Comparison of ENCODE assay signal across 32 mouse cellular contexts in genomic region chr9:67050736-67051337, GRCm38 (mm10). TPM values are rescaled to one million over a fixed set of nuclear protein-coding genes. Genes with fewer than 3 reads are reported as not detected.
DNase-seq lines count a peak whose midpoint lies in the region; ATAC-seq and TF ChIP-seq lines count a peak whose summit lies in the region.
"Had no signal": no experiment of that assay in that cellular context is flagged by ENCODE, and none has a peak within 500 bp of the region (broad histone marks: within the 10 kb centered on the region; RNA-seq: fewer than 3 reads in every experiment).

No protein-coding gene starts in this region.

- TF ChIP-seq CTCF in heart, adult 2 months (IDR thresholded peaks at IDR 0.05): no peak
- TF ChIP-seq CTCF in embryonic fibroblast, embryonic 13.5 days (IDR thresholded peaks at IDR 0.05; ENCODE audit: borderline replicate concordance, insufficient read depth, low read length): no peak

- H3K9me3 ChIP-seq in embryonic facial prominence, embryonic 13.5 days: no peaks in the 10 kb centered on the region
- H3K9me3 ChIP-seq in embryonic facial prominence, embryonic 10.5 days: no peaks in the 10 kb centered on the region
- H3K9me3 ChIP-seq in heart, embryonic 15.5 days (replicated peaks): no peaks in the 10 kb centered on the region
- no peaks in the 10 kb centered on the region for H3K9me3 ChIP-seq in hindbrain, embryonic 11.5 days (ENCODE audit: control insufficient read depth, low read length)
- H3K9me3 ChIP-seq: embryonic facial prominence, embryonic 12.5 days; forebrain, embryonic 13.5 days; hindbrain, embryonic 15.5 days; limb, embryonic 10.5 days; limb, embryonic 15.5 days; liver, embryonic 13.5 days; neural tube, embryonic 15.5 days had no signal

- no peak for TF ChIP-seq EP300 in heart, adult 2 months (IDR thresholded peaks at IDR 0.05; ENCODE audit: insufficient read depth, low read depth, low read length)

- no peak for TF ChIP-seq POLR2A in heart, adult 2 months (IDR thresholded peaks at IDR 0.05; ENCODE audit: insufficient read depth, low read depth, low read length)
- TF ChIP-seq POLR2A in embryonic fibroblast, embryonic 13.5 days (IDR thresholded peaks at IDR 0.05; ENCODE audit: low read depth, low read length): peak; percentile 6; the same call in 1 of the 2 replicates

- no peak overlapping the region for H3K9ac ChIP-seq in embryonic facial prominence, embryonic 13.5 days
- no peak overlapping the region for H3K9ac ChIP-seq in heart, adult 2 months (ENCODE audit: low read depth, low read length)
- H3K9ac ChIP-seq in heart, embryonic 15.5 days: no peak overlapping the region
- no peak overlapping the region for H3K9ac ChIP-seq in hindbrain, embryonic 11.5 days (ENCODE audit: low read depth, low read length)
- H3K9ac ChIP-seq: embryonic facial prominence, embryonic 12.5 days; forebrain, embryonic 13.5 days; hindbrain, embryonic 15.5 days; limb, embryonic 15.5 days; liver, embryonic 13.5 days; neural tube, embryonic 15.5 days had no signal

- no peak overlapping the region for H3K4me2 ChIP-seq in embryonic facial prominence, embryonic 13.5 days
- no peak overlapping the region for H3K4me2 ChIP-seq in heart, embryonic 15.5 days
- H3K4me2 ChIP-seq in hindbrain, embryonic 11.5 days (replicated peaks; ENCODE audit: low read depth, low read length): no peak overlapping the region
- H3K4me2 ChIP-seq: forebrain, embryonic 13.5 days; hindbrain, embryonic 15.5 days; limb, embryonic 15.5 days; liver, embryonic 13.5 days; neural tube, embryonic 15.5 days had no signal

- no peak for DNase-seq in embryonic facial prominence, embryonic 10.5 days (ENCODE audit: low spot score)
- no peak for DNase-seq in heart, adult 2 months
- no peak for DNase-seq in heart, postnatal 36 days
- DNase-seq in heart, postnatal 4 days: no peak
- no peak for DNase-seq in hindbrain, embryonic 11.5 days (ENCODE audit: low spot score)
- DNase-seq: adrenal gland, adult 8-10 months; cerebellum, adult 2 months; cerebellum, postnatal 36 days; kidney, adult 8-10 months; kidney, postnatal 10 days; layer of hippocampus, adult 9-11 months; liver, embryonic 13.5 days; lung, adult 18-20 months; lung, postnatal 10 days; midbrain, embryonic 14.5 days; retina, postnatal 1 day; right cerebral cortex, postnatal 25 days; spleen, adult 18-20 months; thymus, adult 2 months; thymus, postnatal 36 days had no signal

- H3K36me3 ChIP-seq in embryonic facial prominence, embryonic 13.5 days: peaks cover 3% of the 10 kb centered on the region; the same call in 1 of the 2 replicates
- H3K36me3 ChIP-seq in embryonic facial prominence, embryonic 10.5 days (replicated peaks): no peaks in the 10 kb centered on the region
- H3K36me3 ChIP-seq in heart, adult 2 months (ENCODE audit: control insufficient read depth, insufficient read depth, low read length): peaks cover 2% of the 10 kb centered on the region; the same call in 1 of the 2 replicates
- no peaks in the 10 kb centered on the region for H3K36me3 ChIP-seq in heart, embryonic 15.5 days
- H3K36me3 ChIP-seq in hindbrain, embryonic 11.5 days (ENCODE audit: control insufficient read depth, insufficient read depth, low read length): no peaks in the 10 kb centered on the region
- H3K36me3 ChIP-seq: embryonic facial prominence, embryonic 12.5 days; G1E; hindbrain, embryonic 15.5 days; limb, embryonic 10.5 days; limb, embryonic 15.5 days; liver, embryonic 13.5 days; neural tube, embryonic 15.5 days had no signal

- 0 out of 2 replicates have a peak, but pooled peaks cover 3% of the 10 kb centered on the region for H3K27me3 ChIP-seq in embryonic facial prominence, embryonic 13.5 days
- H3K27me3 ChIP-seq in embryonic facial prominence, embryonic 10.5 days (replicated peaks; ENCODE audit: low read depth, poor library complexity, severe bottlenecking): peaks cover 56% of the 10 kb centered on the region
- H3K27me3 ChIP-seq in heart, adult 2 months (ENCODE audit: control insufficient read depth, insufficient read depth, low read length): peaks cover 2% of the 10 kb centered on the region; the same call in 1 of the 2 replicates
- no peaks in the 10 kb centered on the region for H3K27me3 ChIP-seq in heart, embryonic 15.5 days
- peaks cover 37% of the 10 kb centered on the region for H3K27me3 ChIP-seq in hindbrain, embryonic 11.5 days (ENCODE audit: control insufficient read depth, insufficient read depth, low read length)
- H3K27me3 ChIP-seq: embryonic facial prominence, embryonic 12.5 days; limb, embryonic 15.5 days had no signal

- 0 out of 2 replicates have a peak, but pooled peaks cover 2% of the 10 kb centered on the region for H3K79me2 ChIP-seq in heart, adult 2 months (replicated peaks; ENCODE audit: control insufficient read depth, insufficient read depth, low read length)

- H3K4me3 ChIP-seq in embryonic facial prominence, embryonic 13.5 days: no peak overlapping the region
- H3K4me3 ChIP-seq in embryonic facial prominence, embryonic 10.5 days: no peak overlapping the region
- no peak overlapping the region for H3K4me3 ChIP-seq in heart, adult 2 months
- H3K4me3 ChIP-seq in heart, embryonic 15.5 days: no peak overlapping the region
- no peak overlapping the region for H3K4me3 ChIP-seq in embryonic fibroblast, embryonic 13.5 days (ENCODE audit: insufficient read depth, low read length)
- no peak overlapping the region for H3K4me3 ChIP-seq in hindbrain, embryonic 11.5 days (ENCODE audit: low read depth, low read length)
- H3K4me3 ChIP-seq: embryonic facial prominence, embryonic 12.5 days; erythroblast, embryonic 14.5 days; forebrain, embryonic 13.5 days; hindbrain, embryonic 15.5 days; limb, embryonic 10.5 days; limb, embryonic 15.5 days; liver, embryonic 13.5 days had no signal

- H3K27ac ChIP-seq in embryonic facial prominence, embryonic 13.5 days: peak overlapping the region; percentile 49
- H3K27ac ChIP-seq in embryonic facial prominence, embryonic 10.5 days (replicated peaks): no peak overlapping the region
- 0 out of 2 replicates have a peak overlapping the region, but pooled peaks have one; percentile 20 for H3K27ac ChIP-seq in heart, adult 2 months
- 0 out of 2 replicates have a peak overlapping the region, but pooled peaks have one; percentile 58 for H3K27ac ChIP-seq in heart, embryonic 15.5 days
- H3K27ac ChIP-seq in embryonic fibroblast, embryonic 13.5 days (ENCODE audit: insufficient read depth, low read length): no peak overlapping the region
- no peak overlapping the region for H3K27ac ChIP-seq in hindbrain, embryonic 11.5 days (ENCODE audit: low read depth, low read length)
- H3K27ac ChIP-seq: embryonic facial prominence, embryonic 12.5 days; forebrain, embryonic 13.5 days; hindbrain, embryonic 15.5 days; limb, embryonic 10.5 days; limb, embryonic 15.5 days; liver, embryonic 13.5 days; macrophage; neural tube, embryonic 15.5 days had no signal

- H3K4me1 ChIP-seq in embryonic facial prominence, embryonic 13.5 days: peaks cover 39% of the 10 kb centered on the region
- peaks cover 54% of the 10 kb centered on the region for H3K4me1 ChIP-seq in embryonic facial prominence, embryonic 10.5 days
- H3K4me1 ChIP-seq in heart, adult 2 months (ENCODE audit: control insufficient read depth, insufficient read depth, low read length): no peaks in the 10 kb centered on the region
- H3K4me1 ChIP-seq in heart, embryonic 15.5 days (replicated peaks): peaks cover 10% of the 10 kb centered on the region
- H3K4me1 ChIP-seq in embryonic fibroblast, embryonic 13.5 days (ENCODE audit: control insufficient read depth, insufficient read depth, low read length): no peaks in the 10 kb centered on the region
- peaks cover 7% of the 10 kb centered on the region for H3K4me1 ChIP-seq in hindbrain, embryonic 11.5 days (replicated peaks; ENCODE audit: control insufficient read depth, insufficient read depth, low read length)

- intact Hi-C loops in heart, adult 2 months (cut with DNase I): no loop called here
- intact Hi-C loops in heart, postnatal 36 days (cut with DNase I): no loop called here

- ATAC-seq in embryonic facial prominence, embryonic 13.5 days (ENCODE audit: insufficient number of reproducible peaks, insufficient read depth, low FRiP score, low TSS enrichment, low read depth): no peak
- ATAC-seq in heart, embryonic 15.5 days (replicated peaks; ENCODE audit: insufficient number of reproducible peaks, insufficient read depth, low FRiP score, low read depth): no peak
- ATAC-seq in hindbrain, embryonic 11.5 days (ENCODE audit: low FRiP score): no peak
- ATAC-seq: forebrain, embryonic 13.5 days had no signal

- WGBS in embryonic facial prominence, embryonic 13.5 days: 57% methylated on average over 6 of the region's 6 CpGs
- WGBS in embryonic facial prominence, embryonic 10.5 days: 69% methylated on average over 6 of the region's 6 CpGs
- WGBS in heart, adult 2 months: 75% methylated on average over 6 of the region's 6 CpGs
- WGBS in heart, embryonic 15.5 days: 73% methylated on average over 6 of the region's 6 CpGs
- WGBS in hindbrain, embryonic 11.5 days: 80% methylated on average over 6 of the region's 6 CpGs

RNA-seq across cellular contexts. Expression of gene Tpm1, which starts 1.6 kb away (rescaled TPM):
- polyA plus RNA-seq in embryonic facial prominence, embryonic 13.5 days (2015; fragmentation: Nextera tagmentation; extraction: Ambion mirVana): 818 and 902 TPM in 2 replicates
- polyA plus RNA-seq in embryonic facial prominence, embryonic 10.5 days (2016; fragmentation: Nextera tagmentation; extraction: Ambion mirVana): 331 and 369 TPM in 2 replicates
- total RNA-seq in heart, adult 2 months (2021): over 10,000 TPM in 1 of 2 experiments, 1,000 to 10,000 TPM in 1; 9,950 to 10,380 TPM
- 5,659 and 10,700 TPM in 2 replicates for polyA plus RNA-seq in heart, adult 2 months (2012; rRNA removed)
- total RNA-seq in heart, postnatal 36 days (2021): over 10,000 TPM; 11,452 to 11,878 TPM
- 3,993 and 5,392 TPM in 2 replicates for polyA plus RNA-seq in heart, embryonic 15.5 days (2015; fragmentation: Nextera tagmentation; extraction: Ambion mirVana)
- total RNA-seq in heart, postnatal 4 days (2021): 1,000 to 10,000 TPM; 7,269 to 8,107 TPM
- 2,470 and 3,105 TPM in 2 replicates for polyA plus RNA-seq in embryonic fibroblast, embryonic 13.5 days (2011; ENCODE audit: insufficient read length, low read depth, missing spikeins)
- 323 and 385 TPM in 2 replicates for polyA plus RNA-seq in hindbrain, embryonic 11.5 days (2014; fragmentation: Nextera tagmentation; extraction: Ambion mirVana)

Comparison
In these comparisons a context has a peak if more than half of its experiments do, and no peak if none do; other contexts are left out.
1. H3K27ac ChIP-seq: peak in embryonic facial prominence, embryonic 13.5 days (single experiment), heart, adult 2 months (single experiment) and heart, embryonic 15.5 days (single experiment); none in embryonic facial prominence, embryonic 10.5 days (single experiment), embryonic fibroblast, embryonic 13.5 days (single experiment) and hindbrain, embryonic 11.5 days (single experiment).